In the genomic region with DNA sequence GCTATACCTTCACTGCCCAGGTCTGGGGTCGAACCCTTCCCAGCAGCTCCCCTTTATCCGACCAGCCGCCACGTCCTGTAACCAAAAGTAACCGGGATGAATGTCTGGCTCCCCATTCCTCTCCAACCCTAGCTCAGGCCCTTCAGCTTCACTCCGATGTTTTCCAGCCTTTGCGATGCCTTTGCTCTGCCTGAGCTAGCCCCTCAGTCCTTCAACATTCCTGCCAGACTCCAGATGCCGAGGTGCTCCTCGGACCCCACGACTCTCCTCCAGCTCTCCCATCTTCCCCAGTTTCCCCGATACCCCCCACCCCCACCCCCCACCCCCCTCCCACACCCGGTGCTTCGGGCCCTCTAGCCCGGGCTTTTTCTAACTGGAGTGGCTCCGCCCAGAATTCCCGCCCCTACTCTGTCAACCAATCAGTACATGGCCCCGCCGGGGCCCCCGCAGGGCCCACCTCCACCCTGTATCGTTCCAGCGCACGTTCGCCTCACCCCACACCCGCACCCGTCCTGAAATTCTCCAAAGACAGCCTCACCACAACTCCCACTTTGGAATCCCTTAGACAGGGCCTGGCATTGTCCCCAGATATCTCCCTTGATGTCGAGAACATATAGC, we compare ENCODE assay signal across 8 mouse cellular contexts. TPM values are rescaled to one million over a fixed set of nuclear protein-coding genes. Genes with fewer than 3 reads are reported as not detected.
DNase-seq lines count a peak whose midpoint lies in the region; ATAC-seq and TF ChIP-seq lines count a peak whose summit lies in the region.
"Had no signal": no experiment of that assay in that cellular context is flagged by ENCODE, and none has a peak within 500 bp of the region (broad histone marks: within the 10 kb centered on the region; RNA-seq: fewer than 3 reads in every experiment).

No protein-coding gene starts in this region.

- DNase-seq in lung, embryonic 14.5 days: peak; percentile 92
- no peak for DNase-seq in lung, adult 2 months
- DNase-seq in left cerebral cortex, adult 9 months (ENCODE audit: low spot score in 2 of 2): no peak
- no peak for DNase-seq in adipocyte (ENCODE audit: low spot score)

- 37% methylated on average over 26 of the region's 26 CpGs for whole genome bisulfite sequencing in lung, embryonic 14.5 days
- 48% methylated on average over 26 of the region's 26 CpGs for WGBS in lung, adult 2 months
- 47% methylated on average over 26 of the region's 26 CpGs for WGBS in hindbrain, embryonic 13.5 days
- 34% methylated on average over 26 of the region's 26 CpGs for WGBS in midbrain, embryonic 12.5 days

- no peak for TF ChIP-seq CTCF in lung, embryonic 14.5 days (IDR thresholded peaks at IDR 0.05; ENCODE audit: low read depth)
- no peak for TF ChIP-seq CTCF in lung, adult 2 months (IDR thresholded peaks at IDR 0.05; ENCODE audit: insufficient read depth, low read length)
- no peak for TF ChIP-seq CTCF in embryonic fibroblast, embryonic 13.5 days (IDR thresholded peaks at IDR 0.05; ENCODE audit: borderline replicate concordance, insufficient read depth, low read length)

- peak overlapping the region; percentile 56 for H3K4me3 ChIP-seq in lung, embryonic 14.5 days (ENCODE audit: low read depth, low read length)
- H3K4me3 ChIP-seq in lung, adult 2 months (replicated peaks; ENCODE audit: extremely low read depth, low read depth, low read length): no peak overlapping the region
- peak overlapping the region; percentile 28 for H3K4me3 ChIP-seq in embryonic fibroblast, embryonic 13.5 days (ENCODE audit: insufficient read depth, low read length)
- peak overlapping the region; percentile 17 for H3K4me3 ChIP-seq in hindbrain, embryonic 13.5 days
- peak overlapping the region; percentile 23 for H3K4me3 ChIP-seq in midbrain, embryonic 12.5 days
- H3K4me3 ChIP-seq: megakaryocyte, embryonic 14.5 days had no signal

- peaks cover 7% of the 10 kb centered on the region; the same call in 1 of the 2 replicates for H3K9me3 ChIP-seq in lung, embryonic 14.5 days (ENCODE audit: low read depth, low read length)
- H3K9me3 ChIP-seq in hindbrain, embryonic 13.5 days: 0 out of 2 replicates have a peak, but pooled peaks cover 13% of the 10 kb centered on the region
- H3K9me3 ChIP-seq in midbrain, embryonic 12.5 days: peaks cover 9% of the 10 kb centered on the region; the same call in 1 of the 2 replicates

- H3K27me3 ChIP-seq in lung, embryonic 14.5 days (ENCODE audit: insufficient read depth, low read length): no peaks in the 10 kb centered on the region
- H3K27me3 ChIP-seq in hindbrain, embryonic 13.5 days: peaks cover 24% of the 10 kb centered on the region
- H3K27me3 ChIP-seq in midbrain, embryonic 12.5 days: peaks cover 18% of the 10 kb centered on the region; the same call in 1 of the 2 replicates

- peaks cover 6% of the 10 kb centered on the region for H3K36me3 ChIP-seq in lung, embryonic 14.5 days (ENCODE audit: insufficient read depth)
- no peaks in the 10 kb centered on the region for H3K36me3 ChIP-seq in hindbrain, embryonic 13.5 days
- no peaks in the 10 kb centered on the region for H3K36me3 ChIP-seq in midbrain, embryonic 12.5 days

- peaks cover 25% of the 10 kb centered on the region for H3K4me1 ChIP-seq in lung, embryonic 14.5 days (ENCODE audit: insufficient read depth)
- H3K4me1 ChIP-seq in lung, adult 2 months (ENCODE audit: control insufficient read depth, insufficient read depth, low read length): no peaks in the 10 kb centered on the region
- no peaks in the 10 kb centered on the region for H3K4me1 ChIP-seq in embryonic fibroblast, embryonic 13.5 days (ENCODE audit: control insufficient read depth, insufficient read depth, low read length)
- peaks cover 23% of the 10 kb centered on the region for H3K4me1 ChIP-seq in hindbrain, embryonic 13.5 days (replicated peaks)
- H3K4me1 ChIP-seq in midbrain, embryonic 12.5 days: 0 out of 2 replicates have a peak, but pooled peaks cover 13% of the 10 kb centered on the region

- no peak for TF ChIP-seq POLR2A in lung, adult 2 months (IDR thresholded peaks at IDR 0.05; ENCODE audit: borderline replicate concordance, extremely low read depth, low read depth, low read length)
- peak; percentile 95 for TF ChIP-seq POLR2A in embryonic fibroblast, embryonic 13.5 days (IDR thresholded peaks at IDR 0.05; ENCODE audit: low read depth, low read length)

- peak overlapping the region; percentile 73 for H3K9ac ChIP-seq in lung, embryonic 14.5 days
- H3K9ac ChIP-seq in hindbrain, embryonic 13.5 days: no peak overlapping the region; the same call in 1 of the 2 replicates
- peak overlapping the region; percentile 29; the same call in 1 of the 2 replicates for H3K9ac ChIP-seq in midbrain, embryonic 12.5 days (replicated peaks)

- H3K4me2 ChIP-seq in lung, embryonic 14.5 days: peak overlapping the region; percentile 61
- H3K4me2 ChIP-seq in hindbrain, embryonic 13.5 days: peak overlapping the region; percentile 39
- peak overlapping the region; percentile 45 for H3K4me2 ChIP-seq in midbrain, embryonic 12.5 days (replicated peaks)

- H3K27ac ChIP-seq in lung, embryonic 14.5 days (ENCODE audit: low read depth): peak overlapping the region; percentile 98
- H3K27ac ChIP-seq in embryonic fibroblast, embryonic 13.5 days (ENCODE audit: insufficient read depth, low read length): peak overlapping the region; percentile 57
- no peak overlapping the region for H3K27ac ChIP-seq in hindbrain, embryonic 13.5 days
- no peak overlapping the region for H3K27ac ChIP-seq in midbrain, embryonic 12.5 days (replicated peaks)

- ATAC-seq in lung, embryonic 14.5 days (ENCODE audit: insufficient read depth): peak; percentile 79
- ATAC-seq in hindbrain, embryonic 13.5 days (ENCODE audit: low FRiP score): no peak
- ATAC-seq in midbrain, embryonic 12.5 days (ENCODE audit: low FRiP score, low read depth): no peak

RNA-seq across cellular contexts. Expression of a gene that starts 45.4 kb away (rescaled TPM):
- polyA plus RNA-seq in lung, embryonic 14.5 days (2014; fragmentation: Nextera tagmentation; extraction: Ambion mirVana): 20.3 and 31.0 TPM in 2 replicates
- polyA plus RNA-seq in lung, adult 2 months (2012; rRNA removed): 8.0 and 10.3 TPM in 2 replicates
- 8.2 and 10.6 TPM in 2 replicates for polyA plus RNA-seq in embryonic fibroblast, embryonic 13.5 days (2011; ENCODE audit: insufficient read length, low read depth, missing spikeins)
- polyA plus RNA-seq in hindbrain, embryonic 13.5 days (2015; fragmentation: Nextera tagmentation; extraction: Ambion mirVana): 16.9 and 19.5 TPM in 2 replicates
- 10.3 and 15.0 TPM in 2 replicates for polyA plus RNA-seq in midbrain, embryonic 12.5 days (2016; fragmentation: Nextera tagmentation; extraction: Ambion mirVana)

Comparison
In these comparisons a context has a peak if more than half of its experiments do, and no peak if none do; other contexts are left out.
1. H3K27ac ChIP-seq: peak in lung, embryonic 14.5 days (single experiment) and embryonic fibroblast, embryonic 13.5 days (single experiment); none in hindbrain, embryonic 13.5 days (single experiment) and midbrain, embryonic 12.5 days (single experiment).
2. Peak in every context shown above with its lines, with median percentiles within 50 percentile points of each other: H3K4me2 ChIP-seq.